Mouse (Mus musculus) WW6 (cell line): ENCODE data around the gene Acacb.

Experiments
- DNase-seq: peaks from one replicate; pipeline ENCODE4 v3.0.0-alpha.2; 2013; ENCODE audit warnings: low read depth, low spot score

Acacb gene

GRCm38 (mm10) chr5:114135516-114135915 lies 10.8 kb upstream of the Acacb start:
- no peak for DNase-seq

DNA sequence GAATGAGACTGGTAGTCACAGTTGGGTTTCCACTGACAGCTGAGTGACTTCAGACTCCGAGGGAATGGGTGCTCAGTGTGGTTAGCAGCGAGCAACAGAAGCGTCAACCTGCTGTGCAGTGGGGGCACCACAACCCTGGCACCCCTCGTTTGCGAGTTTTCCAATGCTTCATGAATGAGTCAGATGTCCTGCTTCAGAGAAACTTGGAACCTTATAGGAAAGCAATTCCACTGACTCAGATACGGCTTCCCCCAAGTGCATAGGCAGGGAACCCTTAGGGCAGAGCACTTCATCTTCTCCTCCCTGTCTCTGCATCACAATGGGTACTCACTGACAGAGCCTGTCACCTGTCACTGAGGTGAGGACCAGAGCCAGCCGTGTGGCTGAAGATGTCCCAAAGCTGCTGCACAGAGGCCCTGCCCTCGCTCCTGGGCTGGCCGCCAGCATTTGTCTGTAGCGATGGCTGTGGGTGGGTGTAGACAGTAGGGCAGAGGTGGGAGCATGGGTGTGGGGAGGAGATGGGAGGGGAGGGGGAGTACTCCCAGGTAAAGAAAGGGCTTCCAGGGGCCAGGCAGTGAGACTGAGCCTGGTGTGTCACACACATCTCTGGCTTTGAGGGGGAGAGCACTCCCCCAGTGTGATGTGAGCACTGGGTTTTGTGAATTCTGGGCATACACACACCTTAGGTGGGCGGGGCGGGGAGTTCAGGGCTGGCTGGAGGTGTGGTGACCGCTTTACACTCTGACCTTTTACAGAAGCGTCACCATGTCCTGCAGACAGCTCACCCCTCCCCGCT lies 8.7 kb upstream of the Acacb start:
- DNase-seq, result no peak

DNA sequence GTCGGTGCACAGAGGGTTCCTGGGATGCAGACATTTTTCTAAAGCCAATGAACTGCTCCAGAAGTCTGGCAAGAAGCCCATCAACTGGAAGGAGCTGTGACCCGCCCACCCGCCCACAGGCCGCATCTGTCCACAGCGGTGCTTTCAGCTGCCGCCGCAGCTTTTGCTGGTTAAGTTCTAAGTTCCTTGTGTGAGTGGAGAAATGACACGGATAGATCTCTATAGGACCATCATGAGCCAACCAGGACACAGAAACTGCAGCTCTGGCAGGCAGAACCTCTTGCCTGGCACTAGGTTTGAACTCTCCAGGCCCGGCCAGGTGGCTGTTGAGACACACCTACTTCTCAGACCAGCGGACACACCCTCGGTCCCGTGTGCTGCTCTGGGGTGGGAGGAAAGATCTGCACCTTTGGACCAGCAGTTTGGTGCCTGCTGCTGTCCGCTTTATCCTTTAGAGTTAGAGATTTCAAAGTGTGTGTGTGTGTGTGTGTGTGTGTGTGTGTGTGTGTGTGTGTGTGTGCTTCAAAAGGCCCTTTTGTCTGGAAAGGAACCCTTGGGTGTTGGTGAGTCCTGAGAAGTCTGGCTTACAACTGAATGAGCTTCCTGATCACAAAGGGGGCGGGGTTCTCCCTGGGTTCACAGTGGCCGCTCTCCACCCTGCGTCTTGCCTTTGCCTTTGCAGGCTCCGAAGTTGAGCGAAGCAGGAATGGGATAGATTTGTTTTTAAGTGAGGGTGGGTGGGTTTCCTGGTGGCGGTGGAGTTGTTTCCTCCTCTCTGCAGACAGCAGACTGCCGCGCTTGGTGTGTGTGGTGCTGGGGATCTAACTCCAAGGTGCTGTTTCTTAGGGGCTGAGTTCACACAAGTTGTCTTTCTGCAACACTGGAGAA lies 7.8 kb upstream of the Acacb start:
- DNase-seq, result no peak

DNA sequence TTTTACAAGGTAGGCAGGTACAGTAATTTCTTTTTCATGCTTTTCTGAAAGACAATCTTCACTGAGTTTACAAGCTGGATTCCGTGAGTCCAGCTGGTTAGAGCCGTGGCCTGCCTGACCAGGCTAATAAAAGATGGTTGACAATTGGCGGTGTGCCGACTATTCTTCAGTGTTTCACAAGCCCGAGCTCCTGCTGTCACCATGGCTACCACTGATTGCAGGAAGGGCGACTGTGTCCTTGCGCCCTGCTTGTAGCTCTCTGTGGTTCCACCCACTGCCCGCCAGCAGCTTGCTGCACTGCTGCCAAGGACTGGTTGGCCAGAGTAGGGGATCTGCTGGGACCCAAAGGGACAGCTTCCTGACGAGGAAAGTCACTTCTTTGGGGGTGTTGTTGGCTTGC lies 7.2 kb upstream of the Acacb start:
- DNase-seq, result no peak

DNA sequence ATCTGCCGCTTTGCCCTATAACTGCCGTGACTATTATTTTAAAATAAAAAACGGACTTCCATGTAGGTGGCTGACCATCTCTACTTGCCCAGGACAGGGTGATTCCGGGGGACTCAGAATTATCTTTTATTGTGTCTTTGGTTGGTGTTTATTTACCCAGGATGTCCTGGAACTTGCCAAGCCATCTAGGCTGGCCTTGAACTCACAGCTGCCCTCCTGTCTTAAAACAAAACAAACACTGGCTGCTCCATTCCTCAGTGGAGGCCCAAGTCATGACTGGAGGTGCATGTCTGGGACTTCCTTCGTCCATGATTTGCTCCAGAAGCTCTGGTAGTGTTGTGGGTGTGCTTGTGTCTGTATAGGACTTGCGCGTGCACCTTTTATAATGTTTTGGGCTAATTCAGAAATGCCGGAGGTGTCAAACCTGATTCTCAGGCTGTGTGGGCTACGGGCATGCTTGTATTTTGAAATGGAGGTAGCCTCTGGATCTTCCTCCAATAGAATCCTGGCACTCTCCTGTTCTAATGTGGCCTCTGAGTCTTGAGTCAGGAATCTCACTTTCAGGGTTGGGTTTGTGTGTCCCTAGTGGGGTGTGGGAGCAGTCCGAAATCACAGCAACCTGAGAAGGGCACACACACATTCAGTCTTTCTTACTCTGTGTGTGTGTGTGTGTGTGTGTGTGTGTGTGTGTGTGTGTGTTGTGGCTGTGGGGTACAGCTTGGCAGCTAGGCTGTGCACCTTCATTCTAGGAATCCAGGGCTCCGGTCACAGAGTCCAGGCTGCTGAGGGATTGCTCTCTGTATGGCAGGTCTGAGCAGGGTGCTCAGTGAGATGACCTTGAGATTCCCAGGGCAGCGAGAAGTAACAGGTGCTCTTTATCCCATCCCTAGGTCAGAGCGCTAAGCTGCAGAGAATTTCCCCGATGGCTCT lies 973 bp downstream of the Acacb start:
- DNase-seq, result no peak

DNA sequence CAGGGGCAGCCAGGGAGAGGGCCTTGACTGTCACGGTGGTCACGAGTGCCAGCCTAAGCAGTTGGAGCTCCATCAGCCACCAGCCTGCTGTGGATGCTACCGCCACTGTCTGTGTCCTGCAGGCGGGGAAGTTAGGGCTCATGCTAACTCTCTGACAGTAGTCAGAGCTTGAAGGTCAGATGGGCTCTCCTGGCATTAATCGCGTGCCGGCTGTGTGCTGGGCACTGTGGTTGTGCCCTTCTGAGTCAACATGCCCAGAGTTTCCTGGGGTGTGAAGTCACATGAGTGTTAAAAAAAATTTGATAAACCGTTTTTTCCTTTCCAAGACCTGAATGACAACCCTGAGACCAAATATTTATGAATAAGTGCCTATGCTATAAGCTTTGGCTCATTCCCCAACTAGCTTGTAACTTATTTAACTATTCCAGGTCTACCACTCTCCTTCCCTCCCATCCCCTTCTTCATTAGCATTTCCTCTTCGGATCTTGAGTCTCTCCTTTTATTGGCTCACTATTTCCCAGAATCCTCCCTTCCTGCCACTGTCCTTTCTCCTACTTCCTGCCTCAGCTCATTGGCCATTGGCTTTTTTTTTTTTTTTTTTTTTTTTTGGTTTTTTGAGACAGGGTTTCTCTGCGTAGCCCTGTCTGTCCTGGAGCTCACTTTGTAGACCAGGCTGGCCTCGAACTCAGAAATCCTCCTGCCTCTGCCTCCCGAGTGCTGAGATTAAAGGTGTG lies 6.2 kb downstream of the Acacb start:
- DNase-seq, result no peak

DNA sequence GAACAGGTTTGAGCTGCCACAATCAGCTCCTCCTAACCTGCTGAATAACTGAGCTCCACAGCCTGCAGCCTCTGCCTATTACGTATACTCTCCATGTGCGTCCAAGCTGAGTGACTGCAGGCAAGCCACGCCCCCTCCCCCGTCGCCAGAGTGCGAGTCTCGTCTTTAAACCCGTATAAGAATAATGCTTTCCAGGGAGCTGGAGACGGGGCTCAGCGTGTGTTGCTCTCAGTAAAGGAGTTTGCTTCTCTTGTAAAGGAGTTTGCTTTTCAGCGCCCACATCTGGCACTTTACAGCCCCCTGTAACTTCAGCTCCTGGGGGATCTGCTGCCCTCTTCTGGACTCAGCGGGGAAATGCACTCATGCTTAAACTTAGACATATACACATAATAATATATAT lies 7.2 kb downstream of the Acacb start:
- DNase-seq, result no peak

- no peak for DNase-seq
These were observed 8.4 kb downstream of the Acacb start for GRCm38 (mm10) chr5:114154765-114155164.

GRCm38 (mm10) chr5:114155168-114155933 lies 9.0 kb downstream of the Acacb start:
- DNase-seq, result no peak

DNA sequence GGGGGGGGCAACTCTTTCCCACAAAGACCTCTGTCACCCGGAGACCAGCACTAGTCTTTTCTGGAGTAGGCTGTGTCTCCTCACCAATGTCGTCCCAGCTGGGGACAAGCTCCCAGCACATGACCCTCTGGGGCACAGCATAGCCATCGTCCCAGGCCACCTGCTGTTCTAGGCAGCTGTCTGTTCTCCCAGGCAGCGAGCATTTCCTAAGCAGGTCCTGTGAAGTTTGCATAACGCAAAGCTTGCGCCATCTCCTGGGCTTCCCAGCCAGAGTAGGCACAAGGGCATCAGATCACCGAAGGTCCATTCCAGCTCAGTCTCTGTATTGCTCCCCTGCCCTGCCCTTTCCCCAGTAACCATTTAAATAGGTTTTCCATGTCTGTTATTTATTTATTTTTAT lies 10.9 kb downstream of the Acacb start:
- DNase-seq, result no peak

- DNase-seq, result no peak
These were observed 15.1 kb downstream of the Acacb start for GRCm38 (mm10) chr5:114161424-114161823.

- DNase-seq, result no peak
These were observed 15.9 kb downstream of the Acacb start for GRCm38 (mm10) chr5:114162106-114162815.

DNA sequence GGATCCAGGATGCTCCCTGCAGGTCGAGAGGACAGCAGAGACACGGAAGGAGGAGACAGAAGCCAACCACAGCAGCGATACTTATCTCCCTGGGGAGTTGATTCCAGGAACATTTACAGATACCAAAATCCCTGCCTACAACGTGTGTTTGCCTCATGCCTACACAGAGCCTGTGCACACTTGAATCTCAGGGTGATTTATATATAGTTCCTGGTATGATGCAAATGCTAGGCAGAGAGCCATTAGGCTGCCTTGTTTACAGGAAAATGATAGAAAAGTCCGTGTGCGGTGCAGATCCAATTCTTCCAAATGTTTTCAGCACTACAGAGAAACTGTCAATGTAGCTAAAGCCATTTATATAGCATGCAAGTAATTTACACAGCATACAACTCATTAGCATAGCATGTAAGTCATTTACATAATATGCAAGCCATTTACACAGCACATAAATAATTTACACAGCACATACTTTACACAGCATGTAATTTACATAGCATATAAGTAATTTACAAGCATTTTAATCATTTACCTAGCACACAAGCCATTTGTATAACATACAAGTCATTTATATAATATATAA lies 16.9 kb downstream of the Acacb start:
- no peak for DNase-seq

GRCm38 (mm10) chr5:114170345-114170744 lies 24.0 kb downstream of the Acacb start:
- no peak for DNase-seq

- no peak for DNase-seq
These were observed 26.6 kb downstream of the Acacb start for GRCm38 (mm10) chr5:114172936-114173335.

DNA sequence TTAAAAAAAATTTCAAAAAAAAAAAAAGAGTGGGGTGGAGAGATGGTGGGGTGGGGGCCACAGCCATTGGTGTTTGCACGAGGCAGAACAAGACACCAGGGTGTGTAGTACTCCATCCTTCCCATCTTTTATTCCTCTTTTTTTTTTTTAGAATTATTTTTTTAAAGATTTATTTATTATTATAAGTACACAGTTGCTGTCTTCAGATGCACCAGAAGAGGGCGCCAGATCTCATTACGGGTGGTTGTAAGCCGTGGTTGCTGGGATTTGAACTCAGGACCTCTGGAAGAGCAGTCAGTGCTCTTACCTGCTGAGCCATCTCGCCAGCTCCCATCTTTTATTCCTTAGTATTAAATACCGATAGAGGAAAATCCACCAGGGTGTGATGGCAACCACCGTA lies 27.1 kb downstream of the Acacb start:
- DNase-seq, result no peak

DNA sequence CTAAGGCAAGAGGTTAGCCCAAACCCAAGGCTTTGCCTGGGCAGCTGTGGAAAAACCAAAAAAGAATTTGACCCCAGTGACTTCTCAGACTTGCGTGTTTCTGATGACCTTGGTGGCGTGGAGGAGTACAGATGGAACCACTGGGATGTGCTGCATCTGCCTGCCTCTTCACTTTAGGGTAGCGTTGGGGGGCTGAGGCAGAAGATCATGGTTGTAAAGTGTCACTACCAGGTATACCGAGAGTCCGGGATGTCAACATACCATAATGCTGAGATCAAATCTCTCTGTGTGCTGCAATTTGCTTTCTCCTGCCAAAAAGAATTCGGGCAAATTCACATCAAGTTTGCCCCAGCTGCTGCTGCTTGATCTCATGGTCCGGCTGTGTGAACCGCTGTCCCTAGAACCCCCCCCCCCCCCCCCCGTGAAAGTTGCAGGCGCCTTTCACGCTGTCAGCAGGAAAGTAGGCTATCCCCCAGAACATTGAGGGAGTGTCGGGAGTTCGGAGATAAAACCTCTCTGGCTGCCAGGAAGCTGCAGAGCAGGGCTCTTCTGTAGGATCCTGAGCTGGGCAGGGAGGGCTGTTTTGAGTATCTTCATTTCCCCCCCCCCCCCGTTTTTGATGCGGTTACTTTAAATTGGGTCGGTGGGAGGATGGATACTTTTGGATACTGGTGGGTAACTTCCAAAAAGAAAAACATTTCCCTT lies 27.7 kb downstream of the Acacb start:
- no peak for DNase-seq

DNA sequence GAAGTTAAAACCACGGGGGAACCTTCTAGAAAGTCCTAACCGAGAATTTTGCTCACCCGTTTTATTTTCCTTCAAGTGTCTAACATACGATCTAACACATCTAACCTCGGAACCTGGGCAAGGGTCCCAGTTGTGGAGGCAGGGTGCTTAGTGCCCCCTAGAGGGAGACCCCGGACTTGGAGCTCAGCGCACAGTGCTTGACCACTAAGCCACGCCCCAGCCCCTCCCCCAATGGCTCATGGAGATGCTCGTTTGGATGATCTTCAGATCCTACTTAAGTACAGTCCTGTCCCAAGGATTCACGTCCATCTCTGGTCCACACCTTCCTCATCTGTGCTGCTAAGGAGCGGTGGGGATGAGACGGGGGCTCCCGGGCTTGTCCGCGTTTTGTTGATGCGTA lies 28.3 kb downstream of the Acacb start:
- peak; percentile 85 for DNase-seq
